Mouse (Mus musculus) c-Kit-negative CD71-positive TER-119-positive erythroid progenitor cells, embryonic 14.5 days (primary cell): Measurements from ENCODE around the gene Lalba.
"Not testable (repeated sequence)": the region's sequence is repeated elsewhere in the genome, so short reads cannot be mapped to it uniquely, and the experiment has no call there.

Experiments
- DNase-seq: peaks from one replicate; pipeline ENCODE4 v3.0.0-alpha.2; 2013; ENCODE audit warnings: low read depth, low spot score

Gene Lalba

GRCm38 (mm10) chr15:98492102-98492501, 9.6 kb upstream of the Lalba start, which contains the start of gene Olfr279:
Gene Olfr279, plus strand, starts transcription at chr15:98492402.
- DNase-seq, result no peak

GRCm38 (mm10) chr15:98491332-98491731, 8.8 kb upstream of the Lalba start:
- DNase-seq, result no peak

- no peak for DNase-seq
These were observed 4.0 kb upstream of the Lalba start for GRCm38 (mm10) chr15:98486433-98487021.

GRCm38 (mm10) chr15:98483907-98484886, 1.7 kb upstream of the Lalba start:
- no peak for DNase-seq

- no peak for DNase-seq
These were observed 2.9 kb downstream of the Lalba start for GRCm38 (mm10) chr15:98479568-98480102.

- DNase-seq, result no peak
These were observed 6.2 kb downstream of the Lalba start for GRCm38 (mm10) chr15:98476281-98476680.

- peak; percentile 13 for DNase-seq
These were observed 7.1 kb downstream of the Lalba start for GRCm38 (mm10) chr15:98475382-98475781.

- no peak for DNase-seq
These were observed 7.6 kb downstream of the Lalba start for GRCm38 (mm10) chr15:98474958-98475357.

- no peak for DNase-seq
These were observed 11.0 kb downstream of the Lalba start for GRCm38 (mm10) chr15:98471539-98471938.

- no peak for DNase-seq
These were observed 12.9 kb downstream of the Lalba start, which contains the start of gene OR5BS1P for GRCm38 (mm10) chr15:98469596-98469995. Gene OR5BS1P, plus strand, starts transcription at chr15:98469896.

- no peak for DNase-seq
These were observed 30.2 kb downstream of the Lalba start, which contains the start of gene Olfr281 for GRCm38 (mm10) chr15:98452288-98452687. Gene Olfr281, plus strand, starts transcription at chr15:98452588.

- no peak for DNase-seq
These were observed 34.0 kb downstream of the Lalba start for GRCm38 (mm10) chr15:98448521-98448920.

GRCm38 (mm10) chr15:98444561-98444960, 38.0 kb downstream of the Lalba start:
- no peak for DNase-seq

GRCm38 (mm10) chr15:98430925-98431324, 51.6 kb downstream of the Lalba start, which contains the start of gene Olfr282:
Gene Olfr282, plus strand, starts transcription at chr15:98431225.
- not testable (repeated sequence) for DNase-seq
